Mouse (Mus musculus): ENCODE measurements around the gene Ank2.

Gene Ank2

DNA sequence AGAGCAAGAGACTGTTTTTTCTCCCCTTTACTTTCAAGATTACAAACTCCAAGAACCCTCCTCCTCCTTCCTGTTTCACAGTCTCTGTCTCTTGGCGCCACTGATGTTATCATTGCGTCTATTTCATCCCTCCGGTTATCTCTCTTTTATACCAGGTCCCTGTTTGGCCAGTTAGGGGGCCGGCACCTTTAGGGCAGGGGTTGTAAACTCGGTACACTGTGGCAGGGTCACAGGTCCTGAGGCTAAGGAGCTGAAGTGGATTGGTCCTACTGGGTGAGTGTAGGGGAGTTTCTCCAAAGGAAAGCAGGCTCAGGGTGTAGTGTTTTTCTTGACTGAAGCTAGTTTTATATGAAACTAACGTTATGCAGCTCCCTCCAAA, 40.7 kb downstream of the Ank2 start:
- ChIA-PET POLR2A (interaction anchor here in 2 of 4 experiments (0.9 to 3.3 kb wide), 5 partner anchors 14 to 169 kb away, joined by 3 to 19 read pairs (median 4); no protein-coding TSS in a partner anchor), CTCF (interaction anchor here in 2 of 4 experiments (0.8 to 1.4 kb wide), 2 partner anchors 8 to 90 kb away, joined by 3 read pairs; no protein-coding TSS in a partner anchor)

- ChIA-PET CTCF (interaction anchor here in 2 of 4 experiments (0.6 to 0.7 kb wide), 6 partner anchors 12 to 134 kb away, joined by 3 to 11 read pairs (median 4); no protein-coding TSS in a partner anchor), POLR2A (interaction anchor here in 2 of 4 experiments (0.6 to 1.8 kb wide), 8 partner anchors 14 to 970 kb away, joined by 3 to 6 read pairs (median 4); no protein-coding TSS in a partner anchor)
Measured at GRCm38 (mm10) chr3:127457761-127458419, 41.3 kb downstream of the Ank2 start.

DNA sequence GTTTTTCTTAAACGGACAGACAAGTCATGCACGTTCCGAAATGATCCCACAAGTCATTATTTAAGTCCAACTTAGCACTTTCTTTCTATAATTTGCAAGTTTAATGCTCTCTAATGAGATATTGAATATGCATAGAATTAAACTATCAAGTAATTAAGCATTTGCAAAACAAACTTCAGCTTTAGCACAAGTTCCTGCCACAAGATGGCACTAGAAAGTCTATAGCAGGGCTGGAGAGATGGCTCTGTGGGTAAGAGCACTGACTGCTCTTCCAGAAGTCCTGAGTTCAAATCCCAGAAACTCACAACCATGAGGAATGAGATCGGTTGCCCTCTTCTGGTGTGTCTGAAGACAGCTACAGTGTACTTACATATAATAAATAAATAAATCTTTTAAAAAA, 45.4 kb downstream of the Ank2 start:
- ChIA-PET POLR2A (interaction anchor here (0.6 to 4.6 kb wide), 38 partner anchors 7 to 375 kb away, joined by 3 to 57 read pairs (median 4); partner anchors contain the start of genes Larp7 (in 3 of the 4), Ank2 (in 1 of the 4), Neurog2 (in 1 of the 4) and Zgrf1 (in 1 of the 4)), CTCF (interaction anchor here in 3 of 4 experiments (0.5 to 4.3 kb wide), 16 partner anchors 9 to 187 kb away, joined by 3 to 26 read pairs (median 8); partner anchors contain the start of genes Larp7 (in 2 of the 3) and Zgrf1 (in 2 of the 3))

DNA sequence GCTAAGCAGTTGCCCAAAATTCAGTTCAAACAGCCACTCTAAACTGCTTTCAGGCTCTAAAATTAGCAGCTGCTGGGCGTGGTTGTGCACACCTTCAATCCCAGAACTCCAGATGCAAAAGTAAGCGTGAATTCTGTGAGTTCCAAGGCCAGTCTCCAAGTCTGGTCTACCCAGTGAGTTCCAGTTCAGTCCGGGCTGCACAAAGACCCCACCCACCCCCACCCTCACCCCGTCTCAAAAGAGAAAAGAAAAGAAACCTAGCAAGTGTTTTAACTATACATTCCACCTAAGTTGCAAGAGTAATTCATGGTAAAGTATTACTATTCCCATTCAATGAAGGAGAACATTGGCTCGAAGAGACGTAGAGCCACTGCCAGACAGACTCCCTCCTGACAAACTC, 45.9 kb downstream of the Ank2 start:
- ChIA-PET CTCF (interaction anchor here in 3 of 4 experiments (0.6 to 4.3 kb wide), 24 partner anchors 8 to 455 kb away, joined by 3 to 26 read pairs (median 6); partner anchors contain the start of genes Larp7 (in 1 of the 3) and Zgrf1 (in 1 of the 3)), POLR2A (interaction anchor here (0.6 to 4.6 kb wide), 43 partner anchors 8 to 376 kb away, joined by 3 to 57 read pairs (median 4); partner anchors contain the start of genes Larp7 (in 3 of the 4), Ank2 (in 2 of the 4), Neurog2 (in 1 of the 4) and Zgrf1 (in 1 of the 4))

GRCm38 (mm10) chr3:127452233-127452632, 46.9 kb downstream of the Ank2 start:
- ChIA-PET POLR2A (interaction anchor here (0.5 to 4.6 kb wide), 43 partner anchors 9 to 1985 kb away, joined by 3 to 57 read pairs (median 4); partner anchors contain the start of genes Larp7 (in 3 of the 4), Ank2 (in 2 of the 4), Fam241a (in 1 of the 4) and Zgrf1 (in 1 of the 4)), CTCF (interaction anchor here (0.5 to 4.3 kb wide), 38 partner anchors 9 to 567 kb away, joined by 3 to 26 read pairs (median 4); partner anchors contain the start of genes Larp7 (in 2 of the 4), Ank2 (in 1 of the 4) and Zgrf1 (in 1 of the 4))

- POLR2A ChIA-PET = interaction anchor here (0.5 to 4.6 kb wide), 38 partner anchors 9 to 1985 kb away, joined by 3 to 57 read pairs (median 4); partner anchors contain the start of genes Larp7 (in 3 of the 4), Ank2 (in 1 of the 4), Fam241a (in 1 of the 4) and Zgrf1 (in 1 of the 4)
- CTCF ChIA-PET = interaction anchor here (0.5 to 4.3 kb wide), 34 partner anchors 9 to 454 kb away, joined by 3 to 26 read pairs (median 4); partner anchors contain the start of genes Larp7 (in 2 of the 4), Zgrf1 (in 2 of the 4) and Ank2 (in 1 of the 4)
Measured at GRCm38 (mm10) chr3:127451741-127452140, 47.4 kb downstream of the Ank2 start.

GRCm38 (mm10) chr3:127451070-127451469, 48.1 kb downstream of the Ank2 start:
- ChIA-PET POLR2A (interaction anchor here in 3 of 4 experiments (0.6 to 4.6 kb wide), 10 partner anchors 9 to 453 kb away, joined by 3 to 46 read pairs (median 4); partner anchors contain the start of genes Larp7 (in 2 of the 3) and Zgrf1 (in 1 of the 3)), CTCF (interaction anchor here in 3 of 4 experiments (0.6 to 4.3 kb wide), 12 partner anchors 8 to 299 kb away, joined by 3 to 26 read pairs (median 3); partner anchors contain the start of genes Zgrf1 (in 2 of the 3), Ank2 (in 1 of the 3) and Larp7 (in 1 of the 3))

DNA sequence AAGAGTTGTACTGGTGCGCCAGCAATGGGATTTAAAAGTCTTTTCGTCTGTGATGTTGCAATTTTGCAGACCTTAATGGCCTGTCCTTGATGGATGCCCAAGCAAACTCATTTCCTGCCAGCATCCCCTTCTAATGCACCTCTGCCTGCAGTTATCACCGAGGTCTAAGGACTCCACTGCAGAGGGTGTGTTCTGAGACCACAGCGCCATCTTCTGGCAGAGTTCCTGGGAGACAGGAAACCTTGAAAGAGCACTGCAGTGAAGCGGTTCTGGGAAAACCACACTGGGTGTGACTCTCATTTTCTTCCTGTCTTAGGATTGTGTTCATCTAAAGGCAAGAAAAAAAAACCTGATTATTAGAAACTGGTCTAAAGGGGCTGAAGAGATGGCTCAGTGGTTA, 53.0 kb downstream of the Ank2 start:
- ChIA-PET CTCF (no interaction called here), POLR2A (no interaction called here)

- CTCF ChIA-PET = interaction anchor here in 1 of 4 experiments (0.5 kb wide), 1 partner anchor 46 kb away, joined by 3 read pairs; no protein-coding TSS in a partner anchor
Measured at GRCm38 (mm10) chr3:127433291-127433690, 65.9 kb downstream of the Ank2 start.

DNA sequence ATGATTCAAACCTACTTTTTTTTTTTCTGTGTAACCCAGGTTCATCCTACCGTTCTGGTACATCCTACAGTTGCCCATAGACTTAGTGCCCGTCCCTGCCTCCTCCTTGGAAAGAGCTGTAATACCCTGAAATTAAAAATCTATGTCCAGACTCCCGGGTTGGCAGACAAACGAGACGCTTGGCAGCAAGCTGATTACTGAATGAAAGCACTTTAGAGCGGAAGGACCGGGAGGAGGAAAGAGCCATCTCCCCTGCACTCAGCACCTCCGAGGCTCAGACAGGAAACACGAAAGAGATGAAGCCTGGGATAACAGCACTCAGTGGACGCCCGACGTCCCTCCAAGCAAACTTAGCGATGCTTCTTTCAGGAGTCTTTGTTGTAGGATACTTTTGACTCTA, 69.3 kb downstream of the Ank2 start:
- POLR2A ChIA-PET = interaction anchor here in 3 of 4 experiments (0.5 to 2.3 kb wide), 7 partner anchors 21 to 123 kb away, joined by 3 to 6 read pairs (median 4); partner anchors contain the start of genes Larp7 (in 1 of the 3) and Zgrf1 (in 1 of the 3)
- CTCF ChIA-PET = interaction anchor here in 2 of 4 experiments (1.1 to 2.3 kb wide), 3 partner anchors 22 to 432 kb away, joined by 4 to 6 read pairs (median 4); no protein-coding TSS in a partner anchor

More at GRCm38 (mm10) chr3:127433291-127433690, 65.9 kb downstream of the Ank2 start:
- POLR2A ChIA-PET = interaction anchor here in 2 of 4 experiments (0.6 to 1.1 kb wide), 6 partner anchors 8 to 189 kb away, joined by 3 to 6 read pairs (median 3); no protein-coding TSS in a partner anchor

- CTCF ChIA-PET = interaction anchor here (0.7 to 2.3 kb wide), 8 partner anchors 20 to 431 kb away, joined by 3 to 6 read pairs (median 4); no protein-coding TSS in a partner anchor
- POLR2A ChIA-PET = interaction anchor here in 3 of 4 experiments (1.1 to 1.9 kb wide), 4 partner anchors 14 to 120 kb away, joined by 3 to 6 read pairs (median 3); no protein-coding TSS in a partner anchor
Measured at GRCm38 (mm10) chr3:127428527-127428926, 70.6 kb downstream of the Ank2 start.

DNA sequence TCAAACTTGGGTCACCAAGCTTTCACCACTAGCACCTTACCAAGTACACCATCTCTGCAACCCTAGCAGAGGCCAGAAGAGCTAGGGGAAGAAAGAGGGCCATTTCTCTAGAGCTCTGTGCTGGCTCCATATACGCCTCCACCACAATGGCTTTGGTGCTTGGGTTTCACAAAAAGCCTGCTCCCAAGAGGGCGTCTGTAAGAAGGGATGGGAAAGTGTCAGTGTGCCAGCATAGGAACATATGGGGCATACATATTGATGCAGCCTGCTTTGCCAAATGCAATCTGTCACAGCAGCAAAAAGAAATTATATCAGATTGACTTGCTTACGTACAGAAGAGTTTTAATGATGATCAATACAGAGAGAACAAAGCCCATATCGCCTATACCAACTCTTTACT, 82.2 kb downstream of the Ank2 start:
- CTCF ChIA-PET = interaction anchor here in 1 of 4 experiments (0.7 kb wide), 1 partner anchor 193 kb away, joined by 6 read pairs; no protein-coding TSS in a partner anchor
- POLR2A ChIA-PET = interaction anchor here in 2 of 4 experiments (0.6 to 0.8 kb wide), 2 partner anchors 26 to 35 kb away, joined by 3 read pairs; no protein-coding TSS in a partner anchor

DNA sequence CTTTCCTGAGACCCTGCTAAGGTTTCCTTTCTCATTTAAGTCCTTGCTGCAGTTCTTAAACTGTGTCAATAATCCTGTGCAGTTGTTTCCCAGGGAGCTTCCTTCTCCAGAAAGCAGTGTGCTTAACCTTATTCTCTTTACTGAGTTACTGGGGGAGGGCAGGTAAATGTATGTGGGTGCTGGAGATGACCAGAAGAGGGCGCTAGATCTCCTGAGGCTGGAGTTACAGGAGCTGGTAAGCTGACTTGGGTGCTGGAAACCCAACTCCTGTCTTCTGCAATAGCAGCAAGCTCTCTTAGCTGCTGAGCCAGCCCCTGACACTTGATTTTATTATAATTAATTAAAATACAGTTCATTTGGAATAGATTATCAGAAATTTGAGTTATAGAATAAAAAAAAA, 84.7 kb downstream of the Ank2 start:
- POLR2A ChIA-PET = interaction anchor here in 1 of 4 experiments (0.7 to 1.1 kb wide), 2 partner anchors 17 to 111 kb away, joined by 3 read pairs; no protein-coding TSS in a partner anchor
- CTCF ChIA-PET = interaction anchor here (0.5 to 1.1 kb wide), 7 partner anchors 11 to 435 kb away, joined by 3 to 10 read pairs (median 3); no protein-coding TSS in a partner anchor

DNA sequence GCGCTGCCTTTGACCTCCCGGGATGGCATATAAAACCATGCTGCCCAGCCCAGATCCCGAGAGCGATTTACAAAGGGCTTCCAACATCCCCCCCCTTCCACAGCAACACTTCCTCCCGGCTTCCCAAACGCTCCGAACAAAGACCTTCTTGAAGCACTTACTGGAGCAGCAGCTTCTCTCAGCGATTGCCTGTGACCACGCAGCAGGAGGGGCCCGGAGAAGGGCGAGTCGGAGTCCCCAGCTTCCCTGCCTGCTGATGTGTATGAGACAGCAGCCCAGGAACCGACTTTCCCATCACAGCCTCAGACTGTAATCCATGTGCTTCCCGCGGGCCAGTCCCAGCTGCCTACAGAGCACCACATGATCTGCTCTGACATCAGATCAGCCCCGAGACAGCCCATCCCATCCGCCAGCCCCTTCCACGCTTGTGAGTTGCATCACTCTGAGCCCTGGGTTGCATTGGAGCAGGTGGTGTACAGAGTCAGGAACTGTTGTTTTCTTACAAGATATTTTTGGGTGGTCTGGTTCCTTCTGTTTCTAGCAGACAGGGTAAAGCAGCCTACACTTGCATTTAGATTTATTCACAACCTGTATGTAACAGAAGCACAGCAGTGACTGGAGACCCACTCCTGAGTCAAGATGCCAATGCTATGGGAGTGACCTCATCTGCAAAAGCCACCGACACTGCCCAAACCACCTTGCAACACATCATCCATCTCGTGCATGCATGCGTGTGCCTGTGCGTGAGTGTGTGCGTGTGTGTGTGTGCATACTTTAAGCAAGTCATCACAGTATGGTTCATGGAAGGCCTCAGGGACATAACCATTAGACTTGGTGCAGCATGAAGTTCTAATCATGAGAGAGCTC, 90.2 kb downstream of the Ank2 start:
- ChIA-PET POLR2A (interaction anchor here in 3 of 4 experiments (0.6 to 2.0 kb wide), 10 partner anchors 11 to 151 kb away, joined by 3 to 8 read pairs (median 4); partner anchors contain the start of genes Larp7 (in 1 of the 3) and Zgrf1 (in 1 of the 3)), CTCF (interaction anchor here in 2 of 4 experiments (0.6 to 1.4 kb wide), 4 partner anchors 20 to 231 kb away, joined by 3 to 4 read pairs (median 3); no protein-coding TSS in a partner anchor)

DNA sequence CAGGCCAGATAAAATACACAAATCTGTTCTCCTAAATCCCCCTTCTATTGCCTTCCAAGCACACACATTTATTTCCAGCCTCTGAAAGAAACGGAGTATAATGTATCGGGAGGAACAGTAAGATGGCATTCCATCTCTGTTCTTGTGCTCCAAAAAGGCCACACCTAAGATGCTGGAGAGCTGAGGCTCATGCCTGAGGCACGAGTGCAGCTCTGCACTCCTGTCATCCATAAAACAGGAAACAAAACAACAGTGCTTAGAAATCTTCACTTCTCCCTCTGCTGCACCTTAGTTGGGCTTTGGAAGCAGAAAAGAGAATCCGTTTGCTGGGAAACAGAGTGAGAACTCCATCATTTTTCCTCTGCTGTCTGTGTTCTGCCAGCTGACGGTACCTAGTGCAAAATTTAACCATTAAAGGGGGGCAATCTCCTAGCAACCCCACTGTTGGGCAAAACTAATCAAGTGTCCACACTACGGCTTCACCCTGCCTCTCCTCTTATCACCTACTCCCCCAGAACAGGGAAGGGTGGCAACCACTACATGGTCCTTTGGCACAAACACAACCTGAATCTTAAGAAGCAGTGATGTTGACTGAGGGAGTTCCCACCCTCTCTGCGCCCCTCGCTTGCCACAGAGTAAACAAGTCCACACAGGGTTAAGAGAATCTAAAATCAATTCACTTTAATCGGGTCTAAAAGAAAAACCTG, 91.1 kb downstream of the Ank2 start:
- ChIA-PET POLR2A (interaction anchor here in 3 of 4 experiments (0.6 to 2.0 kb wide), 8 partner anchors 17 to 145 kb away, joined by 3 to 8 read pairs (median 4); partner anchors contain the start of genes Larp7 (in 1 of the 3) and Zgrf1 (in 1 of the 3)), CTCF (interaction anchor here in 2 of 4 experiments (1.0 to 1.4 kb wide), 3 partner anchors 21 to 226 kb away, joined by 3 to 4 read pairs (median 3); no protein-coding TSS in a partner anchor)

- POLR2A ChIA-PET = interaction anchor here in 2 of 4 experiments (0.7 to 0.9 kb wide), 3 partner anchors 45 to 405 kb away, joined by 3 read pairs; no protein-coding TSS in a partner anchor
- CTCF ChIA-PET = no interaction called here
Measured at GRCm38 (mm10) chr3:127406883-127407282, 92.3 kb downstream of the Ank2 start.
